ENCODE assay signal across 11 mouse cellular contexts in the genomic region with DNA sequence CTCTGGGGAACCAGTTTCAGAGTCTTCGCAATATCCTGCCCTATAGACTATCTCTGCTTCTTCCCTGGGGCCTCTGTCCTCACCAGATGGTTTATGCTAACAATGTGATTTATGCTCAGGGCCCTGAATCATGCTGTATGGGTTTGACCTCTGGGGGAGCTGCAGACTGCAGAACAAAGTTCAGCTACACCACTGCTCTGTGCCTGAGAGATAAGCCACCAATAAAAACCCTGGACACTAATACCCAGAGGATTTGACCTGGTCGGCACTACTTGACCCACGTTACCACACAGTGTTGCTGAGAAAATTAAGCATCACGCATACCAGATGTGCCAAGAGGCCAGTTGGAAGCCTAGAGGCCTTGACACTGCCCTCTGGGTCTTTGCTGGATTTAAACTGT. TPM values are rescaled to one million over a fixed set of nuclear protein-coding genes. Genes with fewer than 3 reads are reported as not detected.
DNase-seq lines count a peak whose midpoint lies in the region; ATAC-seq and TF ChIP-seq lines count a peak whose summit lies in the region.
"Had no signal": no experiment of that assay in that cellular context is flagged by ENCODE, and none has a peak within 500 bp of the region (broad histone marks: within the 10 kb centered on the region; RNA-seq: fewer than 3 reads in every experiment).

No protein-coding gene starts in this region.

- H3K9me3 ChIP-seq in forebrain, postnatal 0 days (ENCODE audit: low read length), result no peaks in the 10 kb centered on the region
- H3K9me3 ChIP-seq in forebrain, embryonic 14.5 days (replicated peaks; ENCODE audit: control insufficient read depth, low read length), result no peaks in the 10 kb centered on the region
- no peaks in the 10 kb centered on the region for H3K9me3 ChIP-seq in limb, embryonic 10.5 days (replicated peaks)
- H3K9me3 ChIP-seq: neural tube, embryonic 13.5 days had no signal

- 86% methylated on average over 4 of the region's 4 CpGs for WGBS in forebrain, postnatal 0 days
- 81% methylated on average over 4 of the region's 4 CpGs for whole genome bisulfite sequencing in forebrain, embryonic 14.5 days
- WGBS in limb, embryonic 10.5 days, result 15% methylated on average over 4 of the region's 4 CpGs

- TF ChIP-seq CTCF in forebrain, postnatal 0 days (IDR thresholded peaks at IDR 0.05; ENCODE audit: low read depth), result peak; percentile 30; the same call in 1 of the 2 replicates

- DNase-seq in forebrain, postnatal 0 days, result no peak
- DNase-seq in forebrain, embryonic 14.5 days (ENCODE audit: low spot score), result no peak
- DNase-seq in 3T3-L1 (ENCODE audit: low read depth, low spot score), result peak; percentile 83
- DNase-seq in embryo, embryonic 10 days (ENCODE audit: low spot score), result peak; percentile 83
- peak; percentile 70 for DNase-seq in kidney, postnatal 14 days
- DNase-seq in adrenal gland, postnatal 14 days, result no peak
- no peak for DNase-seq in limb, embryonic 10.5 days (ENCODE audit: low spot score)
- DNase-seq in adrenal gland, postnatal 25 days, result no peak
- DNase-seq: gastrocnemius, postnatal 10 days; layer of hippocampus, postnatal 36 days had no signal

- H3K36me3 ChIP-seq in forebrain, postnatal 0 days (ENCODE audit: insufficient read depth), result no peaks in the 10 kb centered on the region
- no peaks in the 10 kb centered on the region for H3K36me3 ChIP-seq in forebrain, embryonic 14.5 days (ENCODE audit: control insufficient read depth, insufficient read depth, low read length)
- H3K36me3 ChIP-seq in limb, embryonic 10.5 days, result no peaks in the 10 kb centered on the region
- H3K36me3 ChIP-seq: neural tube, embryonic 13.5 days had no signal

- H3K4me3 ChIP-seq in forebrain, postnatal 0 days (ENCODE audit: low read depth, low read length), result no peak overlapping the region
- H3K4me3 ChIP-seq in forebrain, embryonic 14.5 days (ENCODE audit: low read depth, low read length), result no peak overlapping the region
- H3K4me3 ChIP-seq in limb, embryonic 10.5 days, result no peak overlapping the region
- H3K4me3 ChIP-seq: neural tube, embryonic 13.5 days had no signal

- H3K27ac ChIP-seq in forebrain, postnatal 0 days (ENCODE audit: low read depth, low read length), result no peak overlapping the region
- no peak overlapping the region for H3K27ac ChIP-seq in forebrain, embryonic 14.5 days (ENCODE audit: low read depth, low read length)
- H3K27ac ChIP-seq in limb, embryonic 10.5 days, result no peak overlapping the region
- H3K27ac ChIP-seq: neural tube, embryonic 13.5 days had no signal

- no peaks in the 10 kb centered on the region for H3K27me3 ChIP-seq in forebrain, postnatal 0 days (ENCODE audit: insufficient read depth, low read length)
- H3K27me3 ChIP-seq in forebrain, embryonic 14.5 days (replicated peaks; ENCODE audit: control insufficient read depth, insufficient read depth, low read length), result no peaks in the 10 kb centered on the region
- H3K27me3 ChIP-seq in limb, embryonic 10.5 days (ENCODE audit: low read depth, poor library complexity, severe bottlenecking), result peaks cover 48% of the 10 kb centered on the region
- H3K27me3 ChIP-seq: neural tube, embryonic 13.5 days had no signal

- no peak overlapping the region for H3K4me2 ChIP-seq in forebrain, postnatal 0 days (ENCODE audit: low read depth)
- no peak overlapping the region for H3K4me2 ChIP-seq in forebrain, embryonic 14.5 days (ENCODE audit: low read length)
- H3K4me2 ChIP-seq: neural tube, embryonic 13.5 days had no signal

- ATAC-seq in forebrain, postnatal 0 days, result no peak
- ATAC-seq in forebrain, embryonic 14.5 days, result no peak

- no peaks in the 10 kb centered on the region for H3K4me1 ChIP-seq in forebrain, postnatal 0 days (ENCODE audit: insufficient read depth)
- H3K4me1 ChIP-seq in forebrain, embryonic 14.5 days (ENCODE audit: control insufficient read depth, insufficient read depth, low read length), result 0 out of 2 replicates have a peak, but pooled peaks cover 4% of the 10 kb centered on the region
- peaks cover 54% of the 10 kb centered on the region for H3K4me1 ChIP-seq in limb, embryonic 10.5 days

- no peak overlapping the region for H3K9ac ChIP-seq in forebrain, postnatal 0 days
- no peak overlapping the region for H3K9ac ChIP-seq in forebrain, embryonic 14.5 days (ENCODE audit: low read length)
- H3K9ac ChIP-seq: neural tube, embryonic 13.5 days had no signal

RNA-seq across cellular contexts. Expression of a gene that starts 3.7 kb away (rescaled TPM):
- total RNA-seq in forebrain, postnatal 0 days (2014; rRNA removed), result not detected in 2 replicates
- not detected in 2 replicates for polyA plus RNA-seq in forebrain, postnatal 0 days (2015; fragmentation: Nextera tagmentation; extraction: Ambion mirVana)
- polyA plus RNA-seq in forebrain, embryonic 14.5 days (2014; fragmentation: Nextera tagmentation; extraction: Ambion mirVana), result 0.24 TPM in 1 of 2 replicates, not detected in the other
- not detected in 2 replicates for total RNA-seq in adrenal gland, postnatal 14 days (2021)
- not detected in 2 replicates for polyA plus RNA-seq in limb, embryonic 10.5 days (2016; fragmentation: Nextera tagmentation; extraction: Ambion mirVana)
- total RNA-seq in adrenal gland, postnatal 25 days (2021), result not detected in 2 replicates
- total RNA-seq: gastrocnemius, postnatal 10 days; layer of hippocampus, postnatal 36 days had no signal

Comparison
In these comparisons a context has a peak if more than half of its experiments do, and no peak if none do; other contexts are left out.
1. DNase-seq: peak in 3T3-L1 (single experiment), embryo, embryonic 10 days (single experiment) and kidney, postnatal 14 days (single experiment); none in forebrain, postnatal 0 days (single experiment), forebrain, embryonic 14.5 days (single experiment), adrenal gland, postnatal 14 days (single experiment), limb, embryonic 10.5 days (single experiment) and adrenal gland, postnatal 25 days (single experiment).